Mouse (Mus musculus): ENCODE results near the gene Vps45. TPM values are rescaled to one million over a fixed set of nuclear protein-coding genes. Genes with fewer than 3 reads are reported as not detected.

Vps45 gene
- polyA plus RNA-seq (2011; ENCODE audit: insufficient read depth, insufficient read length, low read depth, missing spikeins), result 12.6 and 14.2 TPM in 2 replicates

DNA sequence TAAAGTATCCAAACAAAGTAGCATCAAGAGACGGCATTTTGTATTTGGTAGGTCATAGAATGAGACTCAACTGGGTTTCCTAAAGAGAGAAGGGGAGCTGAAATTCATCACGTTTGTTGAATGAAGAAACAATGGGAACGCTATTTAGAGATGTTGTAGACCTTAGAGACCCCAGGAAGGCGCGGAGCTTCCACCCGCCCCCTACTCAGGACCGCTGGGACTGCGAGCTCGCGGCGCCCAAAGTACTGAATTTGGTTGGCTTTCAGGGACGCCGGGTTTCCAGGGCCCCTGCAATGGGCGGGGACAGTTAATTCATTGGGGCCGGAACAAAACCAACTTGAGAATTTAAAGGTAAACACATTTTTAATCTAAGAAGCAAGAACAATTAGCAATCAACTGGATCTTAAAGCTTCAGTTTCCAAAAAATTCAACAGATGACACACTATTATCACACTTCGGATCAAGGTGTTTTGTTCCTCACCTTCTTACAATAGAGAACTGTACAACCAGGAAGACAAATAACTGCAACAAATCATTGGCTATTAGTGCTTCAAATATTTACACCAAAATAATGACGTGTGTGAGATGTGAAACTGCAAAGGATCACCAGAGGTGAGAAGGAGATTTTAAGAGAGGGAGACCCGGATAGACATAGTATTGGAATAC lies at the start of gene Vps45:
Gene Vps45, minus strand, starts transcription at position 236 of the 666 bp plus-strand sequence.
- no peaks in the 10 kb centered on the region for H3K27me3 ChIP-seq (ENCODE audit: control insufficient read depth, insufficient read depth, low read length, poor library complexity, severe bottlenecking)
- H3K4me3 ChIP-seq (ENCODE audit: low read depth, low read length), result peak within 1 kb of the TSS; percentile 94
- peak within 1 kb of the TSS; percentile 32; the same call in 1 of the 2 replicates for H3K27ac ChIP-seq (ENCODE audit: insufficient read depth, low read length)
- TF ChIP-seq CTCF (IDR thresholded peaks at IDR 0.05; ENCODE audit: low read depth, low read length) (no peak), EP300 (IDR thresholded peaks at IDR 0.05; ENCODE audit: insufficient read depth, low read depth, low read length) (no peak), POLR2A (IDR thresholded peaks at IDR 0.05; ENCODE audit: insufficient read depth, low read length) (no peak)
- H3K4me1 ChIP-seq (ENCODE audit: control insufficient read depth, insufficient read depth, low read length), result no peaks in the 10 kb centered on the region
- H3K9me3 ChIP-seq (replicated peaks; ENCODE audit: control insufficient read depth, insufficient read depth, low read length, poor library complexity, severe bottlenecking), result no peaks in the 10 kb centered on the region
- H3K36me3 ChIP-seq (ENCODE audit: control insufficient read depth, insufficient read depth, low read length, poor library complexity, severe bottlenecking), result no peaks in the 10 kb centered on the region
- peak within 1 kb of the TSS; percentile 78 for H3K9ac ChIP-seq (ENCODE audit: low read depth, poor library complexity, severe bottlenecking)

DNA sequence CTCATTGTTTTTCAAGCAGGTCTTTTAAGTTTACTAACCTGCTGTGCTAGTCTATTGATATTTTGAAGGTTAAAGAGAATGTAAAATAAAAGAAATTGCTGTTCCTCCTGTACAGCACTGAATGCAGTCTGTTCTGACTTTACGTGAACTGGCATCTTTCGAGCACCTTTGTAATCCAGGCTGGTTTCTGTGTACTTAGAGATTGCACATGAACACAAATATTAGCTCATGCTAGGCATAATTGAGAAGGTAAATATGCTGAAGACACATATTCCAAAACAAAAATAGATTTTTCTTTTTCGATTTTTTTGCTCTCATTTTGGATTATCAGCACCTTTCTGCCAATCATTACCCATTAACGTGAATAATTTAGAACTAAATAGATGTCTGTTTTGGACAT lies 47.9 kb upstream of the Vps45 start:
- no peak for TF ChIP-seq CTCF (IDR thresholded peaks at IDR 0.05; ENCODE audit: low read depth, low read length)
- Histone ChIP-seq H3K4me1 (ENCODE audit: control insufficient read depth, insufficient read depth, low read length) (no peaks in the 10 kb centered on the region), H3K27ac (ENCODE audit: insufficient read depth, low read length) (no peak overlapping the region), H3K4me3 (ENCODE audit: low read depth, low read length) (no peak overlapping the region), H3K9ac (ENCODE audit: low read depth, poor library complexity, severe bottlenecking) (no peak overlapping the region), H3K27me3 (ENCODE audit: control insufficient read depth, insufficient read depth, low read length, poor library complexity, severe bottlenecking) (no peaks in the 10 kb centered on the region), H3K9me3 (replicated peaks; ENCODE audit: control insufficient read depth, insufficient read depth, low read length, poor library complexity, severe bottlenecking) (no peaks in the 10 kb centered on the region), H3K36me3 (ENCODE audit: control insufficient read depth, insufficient read depth, low read length, poor library complexity, severe bottlenecking) (no peaks in the 10 kb centered on the region)

DNA sequence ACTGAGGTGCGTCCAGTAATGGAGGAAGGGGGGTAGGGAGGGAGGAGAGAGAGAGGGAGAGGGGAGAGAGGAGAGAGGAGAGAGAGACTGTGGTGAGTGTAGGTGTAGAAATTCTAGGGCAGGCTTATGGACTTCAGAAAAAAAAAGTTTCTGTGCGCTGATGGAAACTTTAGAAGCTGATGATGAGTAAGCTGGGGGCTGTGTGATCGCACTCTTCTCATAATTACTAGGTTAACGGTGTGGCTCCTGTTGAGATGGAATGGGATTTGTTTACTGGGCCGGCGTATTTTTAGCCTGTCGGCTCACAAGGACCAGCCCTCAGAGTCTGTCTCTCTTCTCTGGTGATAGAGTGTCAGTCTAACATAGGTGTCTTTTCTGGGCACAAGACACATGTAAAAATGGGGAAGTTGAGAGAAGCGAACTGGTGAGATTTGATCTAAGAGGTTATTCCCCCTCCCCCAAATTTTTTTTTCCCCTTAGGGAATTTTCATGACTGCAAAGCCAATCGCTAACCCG lies 47.0 kb upstream of the Vps45 start:
- peak overlapping the region; percentile 96 for H3K9ac ChIP-seq (ENCODE audit: low read depth, poor library complexity, severe bottlenecking)

DNA sequence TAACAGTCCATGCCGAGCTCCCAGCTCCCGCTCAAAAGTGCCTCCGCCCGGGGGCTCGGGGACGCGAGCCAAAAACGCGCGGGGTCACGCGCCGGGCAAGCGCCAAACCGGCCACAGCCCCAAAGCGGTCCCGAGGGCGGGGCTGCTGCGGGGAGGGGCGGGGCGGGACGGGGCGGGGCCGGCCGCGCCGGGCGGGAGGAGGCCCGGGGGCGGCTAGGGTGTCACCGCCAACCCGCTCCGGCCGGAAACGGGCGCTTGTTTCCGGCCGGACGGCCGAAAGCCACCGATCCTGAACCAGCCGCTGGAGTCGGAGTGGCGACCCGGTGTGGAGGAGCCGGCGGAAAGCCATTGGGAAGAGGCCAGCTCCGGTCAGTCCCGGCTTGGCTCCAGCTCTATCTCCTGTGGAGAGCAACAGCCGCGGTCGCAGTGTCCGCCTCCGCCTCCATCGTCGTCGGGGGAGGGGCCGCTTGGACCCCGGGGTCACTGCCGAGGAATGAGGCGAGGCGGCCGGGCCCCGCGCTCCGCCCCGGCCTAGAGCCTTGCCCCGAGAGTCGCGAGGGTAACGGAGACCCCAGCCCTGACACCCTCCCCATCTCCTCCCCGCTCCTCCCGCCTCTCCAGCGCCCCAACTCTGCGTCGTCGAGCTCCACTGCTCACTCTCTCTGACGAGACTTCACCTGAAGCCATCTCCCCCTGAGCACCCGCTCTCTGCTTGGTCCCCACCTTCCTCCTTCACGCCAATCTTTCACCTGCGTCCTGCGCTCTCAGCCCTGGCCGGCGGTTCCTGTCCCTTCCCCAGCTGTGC lies 46.2 kb upstream of the Vps45 start, which contains the start of gene Otud7b:
Gene Otud7b, plus strand, starts transcription at position 267 of the 805 bp plus-strand sequence.
- Histone ChIP-seq H3K4me1 (ENCODE audit: control insufficient read depth, insufficient read depth, low read length) (no peaks in the 10 kb centered on the region), H3K27me3 (ENCODE audit: control insufficient read depth, insufficient read depth, low read length, poor library complexity, severe bottlenecking) (no peaks in the 10 kb centered on the region), H3K36me3 (ENCODE audit: control insufficient read depth, insufficient read depth, low read length, poor library complexity, severe bottlenecking) (no peaks in the 10 kb centered on the region), H3K4me3 (ENCODE audit: low read depth, low read length) (peak within 1 kb of the TSS; percentile 94), H3K9me3 (replicated peaks; ENCODE audit: control insufficient read depth, insufficient read depth, low read length, poor library complexity, severe bottlenecking) (no peaks in the 10 kb centered on the region), H3K27ac (ENCODE audit: insufficient read depth, low read length) (peak within 1 kb of the TSS; percentile 71), H3K9ac (ENCODE audit: low read depth, poor library complexity, severe bottlenecking) (peak within 1 kb of the TSS; percentile 96)
- TF ChIP-seq EP300 (IDR thresholded peaks at IDR 0.05; ENCODE audit: insufficient read depth, low read depth, low read length) (no peak), CTCF (IDR thresholded peaks at IDR 0.05; ENCODE audit: low read depth, low read length) (no peak), POLR2A (IDR thresholded peaks at IDR 0.05; ENCODE audit: insufficient read depth, low read length) (no peak)

More for the DNA sequence above, 47.0 kb upstream of the Vps45 start:
- Histone ChIP-seq H3K27ac (ENCODE audit: insufficient read depth, low read length) (no peak overlapping the region), H3K4me3 (ENCODE audit: low read depth, low read length) (peak overlapping the region; percentile 94), H3K36me3 (ENCODE audit: control insufficient read depth, insufficient read depth, low read length, poor library complexity, severe bottlenecking) (no peaks in the 10 kb centered on the region), H3K9me3 (replicated peaks; ENCODE audit: control insufficient read depth, insufficient read depth, low read length, poor library complexity, severe bottlenecking) (no peaks in the 10 kb centered on the region), H3K27me3 (ENCODE audit: control insufficient read depth, insufficient read depth, low read length, poor library complexity, severe bottlenecking) (no peaks in the 10 kb centered on the region), H3K4me1 (ENCODE audit: control insufficient read depth, insufficient read depth, low read length) (no peaks in the 10 kb centered on the region)
- no peak for TF ChIP-seq POLR2A (IDR thresholded peaks at IDR 0.05; ENCODE audit: insufficient read depth, low read length)
- no peak for TF ChIP-seq CTCF (IDR thresholded peaks at IDR 0.05; ENCODE audit: low read depth, low read length)
- TF ChIP-seq EP300 (IDR thresholded peaks at IDR 0.05; ENCODE audit: insufficient read depth, low read depth, low read length), result no peak

DNA sequence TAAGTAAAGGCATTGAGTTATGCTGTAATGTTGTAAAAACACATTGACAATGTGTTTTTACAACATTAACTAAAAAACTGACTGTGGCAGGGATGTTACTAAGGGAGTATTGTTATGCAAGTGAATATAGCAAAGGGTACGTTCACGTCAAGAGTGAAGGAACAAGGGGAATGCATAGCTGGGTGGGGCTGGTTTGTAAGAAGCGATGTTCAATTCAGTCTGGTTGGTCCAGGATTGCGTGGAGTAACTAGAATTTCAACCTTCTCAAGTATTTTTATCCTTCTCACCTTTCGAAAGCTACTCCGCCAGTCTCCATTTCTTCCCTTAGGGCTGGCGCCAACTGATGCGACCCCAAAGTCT lies 45.6 kb upstream of the Vps45 start:
- Histone ChIP-seq H3K4me3 (ENCODE audit: low read depth, low read length) (peak overlapping the region; percentile 78), H3K9ac (ENCODE audit: low read depth, poor library complexity, severe bottlenecking) (peak overlapping the region; percentile 96), H3K36me3 (ENCODE audit: control insufficient read depth, insufficient read depth, low read length, poor library complexity, severe bottlenecking) (no peaks in the 10 kb centered on the region), H3K4me1 (ENCODE audit: control insufficient read depth, insufficient read depth, low read length) (no peaks in the 10 kb centered on the region), H3K27ac (ENCODE audit: insufficient read depth, low read length) (peak overlapping the region; percentile 71), H3K27me3 (ENCODE audit: control insufficient read depth, insufficient read depth, low read length, poor library complexity, severe bottlenecking) (no peaks in the 10 kb centered on the region), H3K9me3 (replicated peaks; ENCODE audit: control insufficient read depth, insufficient read depth, low read length, poor library complexity, severe bottlenecking) (no peaks in the 10 kb centered on the region)
- TF ChIP-seq EP300 (IDR thresholded peaks at IDR 0.05; ENCODE audit: insufficient read depth, low read depth, low read length) (no peak), CTCF (IDR thresholded peaks at IDR 0.05; ENCODE audit: low read depth, low read length) (no peak), POLR2A (IDR thresholded peaks at IDR 0.05; ENCODE audit: insufficient read depth, low read length) (no peak)

Measured in ES-Bruce4 (cell line).